Mouse (Mus musculus) stomach, postnatal 0 days (tissue): ENCODE results near the gene Nrbp1.

Source experiments
- CTCF ChIP-seq: IDR thresholded peaks from 2 replicates; pipeline ENCODE4 v1.5.1; 2016; ENCODE audit warnings: antibody characterized with exemption, low read depth, mild to moderate bottlenecking, moderate library complexity
- EP300 ChIP-seq: optimal IDR thresholded peaks from 2 replicates; pipeline ENCODE3; 2016; ENCODE audit warnings: antibody characterized with exemption

DNA sequence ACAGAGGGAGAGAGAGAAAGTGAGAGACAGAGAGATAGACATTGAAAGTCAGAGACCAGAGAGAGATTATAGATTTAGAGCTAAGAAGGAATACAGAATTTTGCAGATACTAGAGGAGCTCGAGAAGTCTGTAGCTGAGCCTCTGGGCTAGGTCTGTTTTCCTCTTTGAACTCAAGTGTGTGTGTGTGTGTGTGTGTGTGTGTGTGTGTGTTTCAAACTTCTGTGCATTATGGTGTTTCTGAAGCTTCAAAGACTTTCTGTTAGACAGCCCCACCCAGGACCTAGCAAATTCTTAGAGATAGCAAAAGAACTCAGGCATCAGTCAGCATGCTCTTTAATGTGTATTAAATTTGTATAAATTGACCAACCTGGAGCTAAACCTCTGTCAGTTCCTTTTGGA is 14.0 kb upstream of the Nrbp1 start:
- TF ChIP-seq CTCF (no peak), EP300 (no peak)
